Mouse (Mus musculus): ENCODE results near the gene Pmm1.

DNA sequence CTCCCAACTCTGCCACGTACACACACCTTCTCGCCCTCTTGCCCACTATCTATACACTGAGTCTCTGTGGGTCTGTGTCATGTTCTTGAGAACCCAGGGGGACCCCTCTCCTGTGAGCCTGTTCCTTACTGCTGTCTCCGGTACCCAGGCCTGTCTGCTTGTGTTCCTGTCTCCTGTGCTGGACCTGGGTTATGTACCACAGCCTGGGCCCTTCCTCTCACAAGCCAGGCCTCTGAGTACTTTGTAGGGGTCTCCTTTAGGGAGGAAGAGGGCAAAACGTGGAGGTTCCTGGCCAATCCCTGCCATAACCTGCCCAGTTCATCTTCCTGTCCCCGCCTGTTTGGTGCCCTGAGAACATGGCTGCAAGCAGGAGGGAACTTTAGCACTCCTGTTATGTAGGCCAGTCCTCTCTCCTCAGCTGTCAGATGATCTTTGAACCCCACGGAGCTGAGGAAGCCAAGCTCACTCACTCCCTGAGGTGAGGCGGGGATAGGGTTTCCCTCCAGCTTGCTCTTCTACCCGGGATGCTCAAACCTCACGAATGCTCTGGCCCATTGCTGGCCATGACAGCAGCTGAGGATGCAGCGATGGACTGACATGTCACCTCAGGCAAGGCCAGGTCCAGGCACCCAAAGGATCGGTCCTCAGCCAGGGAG, 11.1 kb downstream of the Pmm1 start:
- no peak for TF ChIP-seq CTCF (IDR thresholded peaks at IDR 0.05; ENCODE audit: borderline replicate concordance, control insufficient read depth, extremely low read depth, insufficient read depth, low read length, poor library complexity)
- no peak for TF ChIP-seq POLR2A (IDR thresholded peaks at IDR 0.05; ENCODE audit: control insufficient read depth, extremely low read depth, insufficient read depth, low read length, poor library complexity)

Measured in thymus, adult 2 months (tissue).